Mouse (Mus musculus): ENCODE data around the gene Slc35a1. TPM values are rescaled to one million over a fixed set of nuclear protein-coding genes. Genes with fewer than 3 reads are reported as not detected.

The Slc35a1 gene
- total and polyA plus RNA-seq, 2 experiments, result 10.6 to 26.6 TPM

DNA sequence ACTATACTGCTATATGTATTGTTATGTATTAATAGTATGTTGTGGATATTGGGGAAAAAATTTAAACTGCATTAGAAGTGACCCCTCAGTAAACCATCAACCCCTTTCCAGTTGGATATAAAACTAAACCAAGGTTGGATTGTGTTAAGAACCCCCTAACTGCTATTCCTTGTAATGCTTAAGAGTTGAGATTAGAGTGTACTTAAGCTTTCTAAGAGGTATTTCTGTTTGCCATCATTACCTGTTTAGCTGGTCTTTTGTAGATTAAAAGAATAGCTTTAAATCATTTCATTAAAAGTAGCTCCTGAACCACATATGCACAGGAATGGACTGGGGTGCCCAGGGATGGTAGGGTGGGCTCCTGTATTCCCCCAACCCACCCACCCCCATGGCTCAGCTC lies 42.5 kb downstream of the Slc35a1 start:
- Histone ChIP-seq H3K9ac (ENCODE audit: low read depth, low read length) (no peak overlapping the region), H3K36me3 (ENCODE audit: control insufficient read depth, insufficient read depth, low read length) (peaks cover 44% of the 10 kb centered on the region), H3K4me3 (ENCODE audit: insufficient read depth, low read depth, low read length) (no peak overlapping the region), H3K4me1 (ENCODE audit: control insufficient read depth, insufficient read depth, low read length) (no peaks in the 10 kb centered on the region), H3K27ac (replicated peaks; ENCODE audit: insufficient read depth, low read depth, low read length) (no peak overlapping the region), H3K27me3 (ENCODE audit: control insufficient read depth, insufficient read depth, low read length) (no peaks in the 10 kb centered on the region), H3K79me2 (ENCODE audit: control insufficient read depth, insufficient read depth, low read length) (no peaks in the 10 kb centered on the region)
- TF ChIP-seq CTCF (IDR thresholded peaks at IDR 0.05; ENCODE audit: low read depth, low read length), result no peak
- TF ChIP-seq POLR2A (IDR thresholded peaks at IDR 0.05; ENCODE audit: extremely low read depth, insufficient read depth, low read length), result no peak
- DNase-seq (ENCODE audit: extremely low read depth, low read depth, low spot score), result no peak

DNA sequence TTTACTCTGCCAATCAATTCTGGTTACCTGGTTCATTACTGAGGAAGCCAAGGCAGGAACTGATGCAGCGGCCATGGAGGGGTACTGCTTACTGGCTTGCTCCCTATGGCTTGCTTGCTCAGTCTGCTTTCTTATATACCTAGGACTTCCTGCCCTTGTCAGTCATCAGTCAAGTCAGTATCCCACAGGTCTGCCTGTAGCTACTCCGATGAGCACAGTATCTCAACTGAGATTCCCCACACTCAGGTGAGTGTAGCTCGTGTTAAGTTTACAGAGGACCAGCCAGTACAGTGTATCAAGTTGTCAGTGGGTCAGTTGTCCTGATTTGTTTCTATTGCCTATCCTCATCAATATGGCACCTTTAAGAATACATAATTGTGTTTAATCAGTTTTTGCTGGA lies 46.5 kb downstream of the Slc35a1 start:
- no peaks in the 10 kb centered on the region for H3K79me2 ChIP-seq (ENCODE audit: control insufficient read depth, insufficient read depth, low read length)
- H3K4me3 ChIP-seq (ENCODE audit: insufficient read depth, low read depth, low read length), result no peak overlapping the region
- TF ChIP-seq POLR2A (IDR thresholded peaks at IDR 0.05; ENCODE audit: extremely low read depth, insufficient read depth, low read length) (no peak), CTCF (IDR thresholded peaks at IDR 0.05; ENCODE audit: low read depth, low read length) (no peak)
- peaks cover 45% of the 10 kb centered on the region for H3K36me3 ChIP-seq (ENCODE audit: control insufficient read depth, insufficient read depth, low read length)
- no peak for DNase-seq (ENCODE audit: extremely low read depth, low read depth, low spot score)
- H3K9ac ChIP-seq (ENCODE audit: low read depth, low read length), result no peak overlapping the region
- 98% methylated on average over 3 of the region's 3 CpGs for WGBS
- H3K27ac ChIP-seq (replicated peaks; ENCODE audit: insufficient read depth, low read depth, low read length), result no peak overlapping the region
- H3K4me1 ChIP-seq (ENCODE audit: control insufficient read depth, insufficient read depth, low read length), result no peaks in the 10 kb centered on the region
- no peaks in the 10 kb centered on the region for H3K27me3 ChIP-seq (ENCODE audit: control insufficient read depth, insufficient read depth, low read length)

DNA sequence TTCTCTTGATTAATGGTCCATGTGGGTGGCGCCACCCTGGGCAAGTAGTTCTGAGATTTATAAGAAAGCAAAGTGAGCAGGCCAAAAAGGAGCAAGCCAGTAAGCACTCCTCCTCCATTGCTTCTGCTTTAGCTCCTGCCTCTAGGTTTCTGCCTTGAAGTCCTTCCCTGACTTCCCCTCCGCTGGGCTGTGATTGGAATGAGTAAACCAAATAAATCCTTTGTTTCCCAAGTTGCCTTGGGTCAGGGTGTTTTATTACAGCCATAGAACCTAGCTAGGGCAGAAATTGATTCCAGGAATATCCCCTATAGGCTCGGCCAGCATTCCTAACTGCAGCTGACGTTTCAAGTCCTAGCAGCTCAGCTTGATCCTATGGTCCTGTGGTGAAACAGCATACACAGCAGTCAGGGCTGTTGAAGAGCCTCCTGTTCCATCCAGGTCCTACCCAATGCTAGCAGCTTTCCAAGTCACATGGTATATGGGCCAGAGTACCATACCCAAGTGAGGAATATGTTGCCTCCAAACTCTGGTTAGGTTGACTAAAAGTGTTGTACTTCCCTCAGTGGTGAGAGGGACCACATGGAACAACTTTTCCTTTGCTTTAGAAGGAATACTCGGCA lies 47.4 kb downstream of the Slc35a1 start:
- Histone ChIP-seq H3K9ac (ENCODE audit: low read depth, low read length) (no peak overlapping the region), H3K27ac (replicated peaks; ENCODE audit: insufficient read depth, low read depth, low read length) (no peak overlapping the region), H3K4me3 (ENCODE audit: insufficient read depth, low read depth, low read length) (no peak overlapping the region), H3K4me1 (ENCODE audit: control insufficient read depth, insufficient read depth, low read length) (no peaks in the 10 kb centered on the region), H3K36me3 (ENCODE audit: control insufficient read depth, insufficient read depth, low read length) (peaks cover 46% of the 10 kb centered on the region), H3K79me2 (ENCODE audit: control insufficient read depth, insufficient read depth, low read length) (no peaks in the 10 kb centered on the region), H3K27me3 (ENCODE audit: control insufficient read depth, insufficient read depth, low read length) (no peaks in the 10 kb centered on the region)
- TF ChIP-seq POLR2A (IDR thresholded peaks at IDR 0.05; ENCODE audit: extremely low read depth, insufficient read depth, low read length), result no peak
- no peak for TF ChIP-seq CTCF (IDR thresholded peaks at IDR 0.05; ENCODE audit: low read depth, low read length)
- no peak for DNase-seq (ENCODE audit: extremely low read depth, low read depth, low spot score)
- 97% methylated on average over 5 of the region's 5 CpGs for WGBS

DNA sequence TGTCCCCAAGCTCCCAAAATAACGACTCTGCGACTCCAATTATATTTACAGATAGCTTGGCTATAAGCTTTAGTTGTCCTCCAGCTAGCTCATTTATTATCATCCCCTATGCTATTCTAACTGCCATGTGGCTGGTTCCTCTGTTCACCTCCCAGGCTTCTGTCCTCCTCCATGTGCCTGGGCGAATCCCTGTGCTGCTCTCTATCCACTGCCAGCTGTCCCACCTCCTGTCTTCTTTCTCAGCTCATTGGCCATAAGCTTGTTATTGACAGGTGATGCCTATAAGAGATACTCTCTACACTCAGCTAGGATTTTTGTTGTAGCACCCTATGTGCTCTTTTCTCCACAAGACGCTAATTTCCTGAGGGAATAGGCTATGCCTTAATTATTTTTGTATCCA lies 49.4 kb downstream of the Slc35a1 start:
- peaks cover 51% of the 10 kb centered on the region for H3K36me3 ChIP-seq (ENCODE audit: control insufficient read depth, insufficient read depth, low read length)
- WGBS, result 95% methylated on average over 4 of the region's 4 CpGs

DNA sequence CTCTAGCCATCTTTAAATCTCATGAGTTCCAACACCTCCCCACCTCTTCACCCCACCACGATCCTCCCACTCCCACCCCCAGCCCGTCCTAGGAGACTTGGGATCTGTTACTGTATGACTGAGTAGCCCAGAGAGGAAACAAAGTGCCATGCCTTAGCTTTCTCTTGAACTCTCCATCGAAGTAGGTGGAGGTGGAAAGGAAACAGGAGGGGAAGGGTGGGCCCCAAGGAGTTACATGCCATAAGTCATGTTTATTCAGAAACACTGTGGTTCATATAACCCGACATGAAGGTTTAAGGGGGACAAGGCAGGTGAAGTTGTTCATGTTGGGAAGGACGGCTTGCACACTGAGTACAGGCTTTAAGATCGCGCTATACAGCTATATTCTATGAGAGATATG lies 49.9 kb downstream of the Slc35a1 start:
- Histone ChIP-seq H3K36me3 (ENCODE audit: control insufficient read depth, insufficient read depth, low read length) (peaks cover 50% of the 10 kb centered on the region), H3K4me3 (ENCODE audit: insufficient read depth, low read depth, low read length) (no peak overlapping the region), H3K27ac (replicated peaks; ENCODE audit: insufficient read depth, low read depth, low read length) (no peak overlapping the region), H3K4me1 (ENCODE audit: control insufficient read depth, insufficient read depth, low read length) (no peaks in the 10 kb centered on the region), H3K9ac (ENCODE audit: low read depth, low read length) (no peak overlapping the region), H3K27me3 (ENCODE audit: control insufficient read depth, insufficient read depth, low read length) (no peaks in the 10 kb centered on the region), H3K79me2 (ENCODE audit: control insufficient read depth, insufficient read depth, low read length) (no peaks in the 10 kb centered on the region)
- 96% methylated on average over 7 of the region's 7 CpGs for WGBS
- no peak for TF ChIP-seq POLR2A (IDR thresholded peaks at IDR 0.05; ENCODE audit: extremely low read depth, insufficient read depth, low read length)
- no peak for DNase-seq (ENCODE audit: extremely low read depth, low read depth, low spot score)

More for the DNA sequence above, 49.4 kb downstream of the Slc35a1 start:
- no peak for DNase-seq (ENCODE audit: extremely low read depth, low read depth, low spot score)
- no peaks in the 10 kb centered on the region for H3K79me2 ChIP-seq (ENCODE audit: control insufficient read depth, insufficient read depth, low read length)
- TF ChIP-seq CTCF (IDR thresholded peaks at IDR 0.05; ENCODE audit: low read depth, low read length) (no peak), POLR2A (IDR thresholded peaks at IDR 0.05; ENCODE audit: extremely low read depth, insufficient read depth, low read length) (no peak)
- no peak overlapping the region for H3K4me3 ChIP-seq (ENCODE audit: insufficient read depth, low read depth, low read length)
- no peak overlapping the region for H3K9ac ChIP-seq (ENCODE audit: low read depth, low read length)
- no peaks in the 10 kb centered on the region for H3K27me3 ChIP-seq (ENCODE audit: control insufficient read depth, insufficient read depth, low read length)
- H3K4me1 ChIP-seq (ENCODE audit: control insufficient read depth, insufficient read depth, low read length), result no peaks in the 10 kb centered on the region
- H3K27ac ChIP-seq (replicated peaks; ENCODE audit: insufficient read depth, low read depth, low read length), result no peak overlapping the region

DNA sequence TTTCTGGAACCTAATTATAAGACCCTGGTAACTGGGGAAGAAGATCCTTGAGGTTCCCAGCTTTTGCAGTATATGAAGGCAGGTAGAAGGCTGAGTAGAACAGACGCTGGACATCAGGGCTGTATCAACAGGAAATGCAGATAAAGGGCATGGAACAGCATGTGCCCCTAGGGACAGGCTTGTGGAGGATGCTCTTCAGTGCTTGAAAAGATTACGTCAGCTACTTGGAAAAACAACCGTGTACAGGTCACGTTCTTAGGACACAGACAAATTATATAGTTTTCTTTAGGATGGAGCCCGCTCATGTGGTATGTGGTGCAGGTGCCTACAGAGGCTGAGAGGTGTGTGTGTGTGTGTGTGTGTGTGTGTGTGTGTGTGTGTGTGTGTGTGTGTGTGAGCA lies 51.2 kb downstream of the Slc35a1 start:
- H3K9ac ChIP-seq (ENCODE audit: low read depth, low read length), result no peak overlapping the region
- H3K27ac ChIP-seq (replicated peaks; ENCODE audit: insufficient read depth, low read depth, low read length), result no peak overlapping the region
- H3K4me1 ChIP-seq (ENCODE audit: control insufficient read depth, insufficient read depth, low read length), result no peaks in the 10 kb centered on the region
- no peak overlapping the region for H3K4me3 ChIP-seq (ENCODE audit: insufficient read depth, low read depth, low read length)
- WGBS, result 86% methylated on average over 5 of the region's 5 CpGs
- H3K27me3 ChIP-seq (ENCODE audit: control insufficient read depth, insufficient read depth, low read length), result no peaks in the 10 kb centered on the region
- peaks cover 49% of the 10 kb centered on the region for H3K36me3 ChIP-seq (ENCODE audit: control insufficient read depth, insufficient read depth, low read length)
- no peak for DNase-seq (ENCODE audit: extremely low read depth, low read depth, low spot score)
- TF ChIP-seq POLR2A (IDR thresholded peaks at IDR 0.05; ENCODE audit: extremely low read depth, insufficient read depth, low read length) (no peak), CTCF (IDR thresholded peaks at IDR 0.05; ENCODE audit: low read depth, low read length) (no peak)
- no peaks in the 10 kb centered on the region for H3K79me2 ChIP-seq (ENCODE audit: control insufficient read depth, insufficient read depth, low read length)

All from liver, adult 2 months (tissue).